Mouse (Mus musculus) cerebellum, adult 8-10 months (tissue): ENCODE data around the gene Olfr1247.
"Not testable (repeated sequence)": the region's sequence is repeated elsewhere in the genome, so short reads cannot be mapped to it uniquely, and the experiment has no call there.

ENCODE experiments used
- DNase-seq: peaks from one replicate; pipeline ENCODE4 v3.0.0; 2022

Gene Olfr1247

DNA sequence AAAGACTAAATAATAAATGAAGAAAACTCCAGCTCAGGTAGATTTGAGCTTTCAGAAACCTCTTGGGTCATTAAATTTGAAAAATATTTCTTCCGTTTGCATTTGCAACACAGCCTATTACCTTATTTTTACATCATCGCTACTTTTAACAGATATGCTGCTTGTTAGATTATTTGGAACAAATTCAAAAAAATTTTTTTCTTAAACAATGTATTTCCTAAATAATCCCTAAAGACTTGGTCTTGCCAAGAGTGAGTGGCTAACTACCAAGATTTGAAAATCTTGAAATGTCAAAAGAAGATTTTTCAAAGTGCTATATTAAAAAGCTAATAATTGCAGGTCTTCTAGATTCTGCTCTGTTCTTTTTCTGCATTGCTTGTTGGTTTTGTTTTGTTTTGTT lies at the start of gene Olfr1247:
Gene Olfr1247 (minus strand): TSS at position 101 of the 400 bp plus-strand sequence.
- no peak for DNase-seq

DNA sequence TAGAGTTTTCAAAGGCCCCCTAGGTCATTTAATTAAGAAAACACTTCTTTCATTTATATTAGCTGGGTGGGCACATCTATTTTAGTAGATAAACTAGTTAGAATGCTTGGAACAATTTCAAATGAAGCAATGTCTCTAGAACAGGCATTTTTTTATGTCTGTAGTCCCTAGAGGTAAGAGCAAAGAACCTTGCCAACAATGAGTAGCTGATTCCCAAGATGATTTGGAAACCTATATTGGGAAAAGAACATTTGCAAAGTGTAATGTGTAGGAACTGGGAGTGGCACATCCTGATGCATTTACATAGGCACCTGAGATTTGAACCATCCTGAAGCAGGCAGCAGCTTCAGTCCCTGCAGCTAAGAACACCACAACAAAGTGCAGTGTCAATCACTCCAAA lies 47.4 kb upstream of the Olfr1247 start, which contains the start of gene Olfr1250:
Gene Olfr1250 (minus strand): TSS at position 101 of the 400 bp plus-strand sequence.
- no peak for DNase-seq

DNA sequence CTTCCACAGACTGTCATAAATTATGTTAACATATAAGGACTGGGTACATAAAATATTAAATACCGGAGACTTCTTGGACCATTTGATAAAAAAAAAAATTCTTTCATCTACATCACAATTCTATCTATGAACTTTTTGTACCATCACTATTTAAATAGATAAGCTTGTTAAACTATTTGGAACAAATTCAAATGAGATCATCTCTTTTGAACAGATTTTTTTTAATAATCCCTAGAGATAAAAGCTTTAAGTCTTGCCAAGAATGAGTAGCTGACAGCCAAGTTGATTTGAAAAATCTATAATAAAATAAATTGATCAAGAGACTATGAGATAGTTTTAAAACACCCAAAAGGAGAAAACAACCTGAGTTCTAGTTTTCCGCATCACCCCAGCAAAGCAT lies 21.0 kb upstream of the Olfr1247 start, which contains the start of gene Olfr1249:
Gene Olfr1249 (minus strand): TSS at position 101 of the 400 bp plus-strand sequence.
- no peak for DNase-seq

DNA sequence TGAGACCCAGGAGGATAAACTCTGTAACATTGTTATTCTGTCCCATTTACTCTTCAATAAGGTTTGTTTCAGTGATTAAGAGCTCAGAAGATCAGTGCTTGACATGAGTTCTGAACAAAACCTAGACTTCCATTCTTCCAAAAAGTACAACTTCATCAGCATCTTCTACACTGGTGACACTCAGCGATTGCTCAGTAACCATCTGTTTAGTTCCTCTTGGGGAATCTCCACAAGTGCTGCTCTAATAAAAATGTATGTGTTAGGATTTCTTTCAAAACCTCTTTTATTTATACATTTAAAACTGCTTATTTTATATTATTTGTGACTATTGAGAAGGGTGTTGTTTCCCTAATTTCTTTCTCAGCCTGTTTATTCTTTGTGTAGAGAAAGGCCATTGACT lies 4.2 kb upstream of the Olfr1247 start, which contains the start of gene Olfr1248:
Gene Olfr1248 (minus strand): TSS at position 101 of the 400 bp plus-strand sequence.
- DNase-seq = not testable (repeated sequence)

DNA sequence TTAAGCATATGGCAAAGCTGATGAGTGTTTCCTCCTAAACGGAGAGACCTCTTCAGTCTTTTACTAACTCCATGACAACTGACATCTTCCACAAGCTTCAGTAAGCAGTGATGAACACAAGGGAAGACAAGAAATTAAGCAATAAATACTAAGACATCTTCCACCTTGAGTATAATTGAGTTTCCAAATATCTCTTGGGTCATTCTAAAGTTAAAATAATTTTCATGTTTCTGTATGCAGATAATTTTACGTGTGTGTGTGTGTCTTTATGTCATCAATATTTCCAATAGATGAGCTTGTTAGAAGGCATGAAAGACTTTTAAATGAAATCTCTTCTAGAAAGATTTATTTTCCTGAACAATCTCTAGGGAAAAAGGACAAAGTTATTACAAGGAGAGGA lies 20.9 kb downstream of the Olfr1247 start, which contains the start of gene Olfr1246:
Gene Olfr1246 (minus strand): TSS at position 101 of the 400 bp plus-strand sequence.
- DNase-seq = no peak

DNA sequence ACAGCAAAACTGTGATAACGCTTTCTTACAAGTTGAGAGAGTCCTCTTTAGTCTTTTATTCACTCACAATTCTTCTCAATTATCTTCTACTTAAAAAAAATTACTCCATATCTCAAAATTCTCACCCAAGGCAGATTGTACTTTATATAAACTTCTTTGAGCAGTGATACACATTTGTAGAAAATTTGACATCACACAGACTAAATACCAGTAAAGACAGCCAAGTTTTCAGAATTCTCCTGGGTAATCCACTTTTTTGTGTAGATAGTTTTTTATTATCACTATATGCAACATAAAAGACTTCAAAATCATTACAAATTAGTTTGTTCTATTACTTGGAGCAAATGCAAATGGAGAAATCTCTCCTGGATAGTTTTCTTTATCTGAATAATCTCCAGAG lies 35.6 kb downstream of the Olfr1247 start, which contains the start of gene Olfr1245:
Gene Olfr1245 (minus strand): TSS at position 101 of the 400 bp plus-strand sequence.
- no peak for DNase-seq

DNA sequence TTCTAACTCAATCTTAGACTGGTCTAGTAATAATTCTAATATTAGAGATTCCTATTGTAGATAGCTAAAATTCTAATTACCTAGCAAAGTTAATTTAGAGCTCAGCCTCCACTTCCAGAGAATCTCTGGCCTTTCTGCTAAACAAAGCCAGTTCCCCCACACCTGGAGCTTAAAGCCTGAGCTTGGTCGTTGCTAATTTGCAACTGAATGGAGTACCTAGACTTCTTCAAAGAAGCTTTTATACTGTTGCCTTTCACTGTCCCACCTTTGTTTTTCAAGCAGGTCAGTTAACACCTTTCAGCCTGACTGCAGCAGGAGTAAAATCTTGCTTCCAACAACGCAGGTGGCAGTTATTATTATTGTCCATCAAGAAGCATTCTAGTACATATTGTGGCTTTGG lies 51.2 kb downstream of the Olfr1247 start:
- not testable (repeated sequence) for DNase-seq
